ENCODE assay signal across 8 mouse cellular contexts in genomic region chr6:94543902-94544840, GRCm38 (mm10). TPM values are rescaled to one million over a fixed set of nuclear protein-coding genes. Genes with fewer than 3 reads are reported as not detected.
DNase-seq lines count a peak whose midpoint lies in the region; ATAC-seq and TF ChIP-seq lines count a peak whose summit lies in the region.

No protein-coding gene starts in this region.

- H3K27ac ChIP-seq in heart, embryonic 12.5 days (ENCODE audit: poor library complexity, severe bottlenecking), result no peak overlapping the region
- no peak overlapping the region for H3K27ac ChIP-seq in heart, postnatal 0 days (ENCODE audit: low read depth)

- H3K9me3 ChIP-seq in heart, embryonic 12.5 days (replicated peaks), result no peaks in the 10 kb centered on the region
- no peaks in the 10 kb centered on the region for H3K9me3 ChIP-seq in heart, postnatal 0 days (replicated peaks; ENCODE audit: control insufficient read depth, low read length)

- no peaks in the 10 kb centered on the region for H3K36me3 ChIP-seq in heart, embryonic 12.5 days
- no peaks in the 10 kb centered on the region for H3K36me3 ChIP-seq in heart, postnatal 0 days (replicated peaks; ENCODE audit: control insufficient read depth, insufficient read depth, low read length)

- H3K27me3 ChIP-seq in heart, embryonic 12.5 days (replicated peaks), result no peaks in the 10 kb centered on the region
- no peaks in the 10 kb centered on the region for H3K27me3 ChIP-seq in heart, postnatal 0 days (ENCODE audit: control insufficient read depth, insufficient read depth, low read length)

- peaks cover 21% of the 10 kb centered on the region for H3K4me1 ChIP-seq in heart, embryonic 12.5 days (replicated peaks)
- peaks cover 7% of the 10 kb centered on the region; the same call in 1 of the 2 replicates for H3K4me1 ChIP-seq in heart, postnatal 0 days (ENCODE audit: control insufficient read depth, insufficient read depth)

- no peak overlapping the region for H3K4me3 ChIP-seq in heart, embryonic 12.5 days
- H3K4me3 ChIP-seq in heart, postnatal 0 days (ENCODE audit: low read depth, low read length), result no peak overlapping the region

- 40% methylated on average over 5 of the region's 5 CpGs for WGBS in heart, embryonic 12.5 days
- 46% methylated on average over 5 of the region's 5 CpGs for WGBS in heart, postnatal 0 days

- no peak overlapping the region for H3K4me2 ChIP-seq in heart, embryonic 12.5 days
- no peak overlapping the region for H3K4me2 ChIP-seq in heart, postnatal 0 days (ENCODE audit: low read depth, low read length)

- H3K9ac ChIP-seq in heart, embryonic 12.5 days, result no peak overlapping the region
- H3K9ac ChIP-seq in heart, postnatal 0 days (replicated peaks; ENCODE audit: low read depth, low read length), result no peak overlapping the region

- ATAC-seq in heart, embryonic 12.5 days (ENCODE audit: insufficient number of reproducible peaks, low FRiP score), result no peak
- ATAC-seq in heart, postnatal 0 days (ENCODE audit: insufficient read depth, low read depth), result peak; percentile 66; the same call in 1 of the 2 replicates
- peak; percentile 87 for ATAC-seq in megakaryocyte progenitor cell, adult 5-6 weeks (replicated peaks; ENCODE audit: poor library complexity)

- no peak for TF ChIP-seq EP300 in heart, postnatal 0 days (IDR thresholded peaks at IDR 0.05; ENCODE audit: low read depth)

- DNase-seq in heart, adult 11 months, result peak; percentile 84
- DNase-seq in R1 (ENCODE audit: low read depth, low spot score), result peak; percentile 49
- DNase-seq in embryo, embryonic 11 days, result peak; percentile 81
- DNase-seq in heart, postnatal 0 days (ENCODE audit: low spot score), result peak; percentile 64
- DNase-seq in layer of hippocampus, adult 9-10 months (ENCODE audit: low spot score), result peak; percentile 72
- peak; percentile 27 for DNase-seq in telencephalon, adult 2 months (ENCODE audit: low read depth, low spot score)

- TF ChIP-seq CTCF in heart, postnatal 0 days (IDR thresholded peaks at IDR 0.05; ENCODE audit: low read depth), result peak; percentile 66

RNA-seq across cellular contexts. Expression of gene Slc25a26, which starts 44.0 kb away (rescaled TPM):
- polyA plus RNA-seq in heart, embryonic 12.5 days (2016; fragmentation: Nextera tagmentation; extraction: Ambion mirVana), result 11.6 and 13.9 TPM in 2 replicates
- 12.9 and 17.9 TPM in 2 replicates for total RNA-seq in heart, postnatal 0 days (2014; rRNA removed; ENCODE audit: low replicate concordance)
- 13.4 and 15.0 TPM in 2 replicates for polyA plus RNA-seq in heart, postnatal 0 days (2015; fragmentation: Nextera tagmentation; extraction: Ambion mirVana)
- 3.5 and 4.5 TPM in 2 replicates for total RNA-seq in megakaryocyte progenitor cell, adult 5-6 weeks (2015)
- total RNA-seq in megakaryocyte progenitor cell, adult 5-6 weeks (2017), result 6.5 and 6.6 TPM in 2 replicates

Comparison
In these comparisons a context has a peak if more than half of its experiments do, and no peak if none do; other contexts are left out.
1. DNase-seq: peak in every context shown above with its lines; median percentile 84 in heart, adult 11 months; 81 in embryo, embryonic 11 days; 72 in layer of hippocampus, adult 9-10 months; 64 in heart, postnatal 0 days; 49 in R1; 27 in telencephalon, adult 2 months.